Comparison of ENCODE assay signal across 8 mouse cellular contexts in the genomic region with DNA sequence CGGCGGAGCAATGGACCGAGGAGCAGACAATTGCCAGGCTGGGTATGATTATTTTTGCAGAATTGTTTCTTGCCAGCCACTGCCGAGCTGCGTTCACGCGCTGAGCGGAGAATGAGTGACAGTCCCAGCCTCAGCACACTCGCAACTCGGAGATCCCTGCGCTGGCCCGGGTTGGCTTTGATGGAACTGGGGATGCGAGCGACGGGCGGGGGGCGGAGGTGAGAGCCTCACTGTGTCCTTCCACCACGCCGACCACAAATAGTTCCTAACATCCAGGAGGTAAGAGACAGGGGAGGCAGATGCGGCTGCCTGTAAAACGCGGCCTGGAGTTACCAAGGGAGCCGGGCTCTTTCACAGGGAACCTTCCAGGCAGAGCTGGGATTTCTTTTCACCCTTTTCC. TPM values are rescaled to one million over a fixed set of nuclear protein-coding genes. Genes with fewer than 3 reads are reported as not detected.
DNase-seq lines count a peak whose midpoint lies in the region; ATAC-seq and TF ChIP-seq lines count a peak whose summit lies in the region.

A gene (minus strand): TSS at position 120 of the 400 bp plus-strand sequence.

- H3K27ac ChIP-seq in bone marrow, adult 2 months (ENCODE audit: control insufficient read depth, insufficient read depth, low read depth, low read length, poor library complexity) = peak within 1 kb of the TSS; percentile 69
- peak within 1 kb of the TSS; percentile 85 for H3K27ac ChIP-seq in embryonic facial prominence, embryonic 10.5 days (replicated peaks)
- peak within 1 kb of the TSS; percentile 1; the same call in 1 of the 2 replicates for H3K27ac ChIP-seq in intestine, postnatal 0 days (ENCODE audit: low read depth, low read length)

- ATAC-seq in intestine, postnatal 0 days = peak; percentile 40; the same call in 1 of the 2 replicates

- H3K27me3 ChIP-seq in embryonic facial prominence, embryonic 10.5 days (replicated peaks; ENCODE audit: low read depth, poor library complexity, severe bottlenecking) = peaks cover 56% of the 10 kb centered on the region
- H3K27me3 ChIP-seq in intestine, postnatal 0 days (replicated peaks; ENCODE audit: control insufficient read depth, insufficient read depth, low read length) = peaks cover 21% of the 10 kb centered on the region

- peak within 1 kb of the TSS; percentile 69 for H3K4me2 ChIP-seq in intestine, postnatal 0 days (replicated peaks; ENCODE audit: low read depth)

- H3K4me3 ChIP-seq in bone marrow, adult 2 months (replicated peaks; ENCODE audit: control insufficient read depth, low read depth, low read length) = peak within 1 kb of the TSS; percentile 67
- H3K4me3 ChIP-seq in embryonic facial prominence, embryonic 10.5 days = peak within 1 kb of the TSS; percentile 77
- H3K4me3 ChIP-seq in intestine, postnatal 0 days (ENCODE audit: low read depth, low read length) = peak within 1 kb of the TSS; percentile 58

- H3K9ac ChIP-seq in intestine, postnatal 0 days (ENCODE audit: low read depth, low read length) = peak within 1 kb of the TSS; percentile 57

- intact Hi-C loops in left cerebral cortex, postnatal 25 days (cut with DNase I) = loop anchor here (1.0 to 5.0 kb wide), 8 partner anchors 42 to 373 kb away; no protein-coding TSS in a partner anchor

- TF ChIP-seq CTCF in bone marrow, adult 2 months (IDR thresholded peaks at IDR 0.05; ENCODE audit: control insufficient read depth, insufficient read depth, low read length) = no peak
- TF ChIP-seq CTCF in intestine, postnatal 0 days (IDR thresholded peaks at IDR 0.05; ENCODE audit: low read depth) = 0 out of 2 replicates have a peak, but pooled peaks have one; percentile 4

- peak; percentile 98 for DNase-seq in embryonic facial prominence, embryonic 10.5 days (ENCODE audit: low spot score)
- DNase-seq in heart, adult 11 months = peak; percentile 96
- peak; percentile 96 to 98 for DNase-seq in left cerebral cortex, postnatal 25 days (ENCODE audit: low spot score in 2 of 2)
- peak; percentile 99 for DNase-seq in mesoderm, embryonic 11.5 days (ENCODE audit: low read depth, low spot score)
- peak; percentile 92 for DNase-seq in right cerebral cortex, postnatal 4 days
- no peak for DNase-seq in B cell, adult 2 months

- TF ChIP-seq POLR2A in bone marrow, adult 2 months (IDR thresholded peaks at IDR 0.05; ENCODE audit: borderline replicate concordance, control insufficient read depth, low read depth, low read length) = no peak; the same call in 1 of the 2 replicates

- H3K36me3 ChIP-seq in embryonic facial prominence, embryonic 10.5 days (replicated peaks) = no peaks in the 10 kb centered on the region
- H3K36me3 ChIP-seq in intestine, postnatal 0 days (ENCODE audit: control insufficient read depth, insufficient read depth) = no peaks in the 10 kb centered on the region

- under 1% methylated on average over 23 of the region's 23 CpGs for WGBS in bone marrow, adult 2 months
- WGBS in embryonic facial prominence, embryonic 10.5 days = under 1% methylated on average over 23 of the region's 23 CpGs
- WGBS in intestine, postnatal 0 days = under 1% methylated on average over 23 of the region's 23 CpGs

- no peaks in the 10 kb centered on the region for H3K4me1 ChIP-seq in bone marrow, adult 2 months (ENCODE audit: control insufficient read depth, insufficient read depth, low read length)
- peaks cover 20% of the 10 kb centered on the region for H3K4me1 ChIP-seq in embryonic facial prominence, embryonic 10.5 days
- H3K4me1 ChIP-seq in intestine, postnatal 0 days (replicated peaks; ENCODE audit: control insufficient read depth, insufficient read depth, low read length) = no peaks in the 10 kb centered on the region

- H3K9me3 ChIP-seq in embryonic facial prominence, embryonic 10.5 days = no peaks in the 10 kb centered on the region
- no peaks in the 10 kb centered on the region for H3K9me3 ChIP-seq in intestine, postnatal 0 days (ENCODE audit: control insufficient read depth)

RNA-seq across cellular contexts. Expression of the gene that starts here (rescaled TPM):
- polyA plus RNA-seq in bone marrow, adult 2 months (2011; ENCODE audit: insufficient read depth, insufficient read length, low replicate concordance, missing spikeins) = 4.2 and 6.9 TPM in 2 replicates
- 35.2 and 39.1 TPM in 2 replicates for polyA plus RNA-seq in embryonic facial prominence, embryonic 10.5 days (2016; fragmentation: Nextera tagmentation; extraction: Ambion mirVana)
- polyA plus RNA-seq in intestine, postnatal 0 days (2015; fragmentation: Nextera tagmentation; extraction: Ambion mirVana) = 23.2 and 23.7 TPM in 2 replicates
- total RNA-seq in left cerebral cortex, postnatal 25 days (2021) = 100 to 1,000 TPM; 281 to 286 TPM

Comparison
In these comparisons a context has a peak if more than half of its experiments do, and no peak if none do; other contexts are left out.
1. H3K27ac ChIP-seq: peak in every context shown above with its lines; median percentile 85 in embryonic facial prominence, embryonic 10.5 days; 69 in bone marrow, adult 2 months; 1 in intestine, postnatal 0 days.
2. DNase-seq: peak in embryonic facial prominence, embryonic 10.5 days (single experiment), heart, adult 11 months (single experiment), left cerebral cortex, postnatal 25 days (2 of 2), mesoderm, embryonic 11.5 days (single experiment) and right cerebral cortex, postnatal 4 days (single experiment); none in B cell, adult 2 months (0 of 2).
3. Peak in every context shown above with its lines, with median percentiles within 50 percentile points of each other: H3K4me3 ChIP-seq.